Mouse (Mus musculus) stomach, postnatal 0 days (tissue): ENCODE results near the gene Msi2.

ENCODE experiments used
- CTCF ChIP-seq: IDR thresholded peaks from 2 replicates; pipeline ENCODE4 v1.5.1; 2016; ENCODE audit warnings: antibody characterized with exemption, low read depth, mild to moderate bottlenecking, moderate library complexity
- EP300 ChIP-seq: optimal IDR thresholded peaks from 2 replicates; pipeline ENCODE3; 2016; ENCODE audit warnings: antibody characterized with exemption

GRCm38 (mm10) chr11:88472731-88473130 is 245.6 kb downstream of the Msi2 start:
- TF ChIP-seq CTCF (no peak), EP300 (no peak)
